In genomic region chr2:18028140-18029021, GRCm38 (mm10) we compare ENCODE assay signal across 8 mouse cellular contexts. TPM values are rescaled to one million over a fixed set of nuclear protein-coding genes. Genes with fewer than 3 reads are reported as not detected.
DNase-seq lines count a peak whose midpoint lies in the region; ATAC-seq lines count a peak whose summit lies in the region.

No protein-coding gene starts in this region.

- no peaks in the 10 kb centered on the region for H3K36me3 ChIP-seq in embryonic facial prominence, embryonic 15.5 days
- H3K36me3 ChIP-seq in limb, embryonic 15.5 days, result no peaks in the 10 kb centered on the region
- H3K36me3 ChIP-seq in midbrain, embryonic 16.5 days (ENCODE audit: control insufficient read depth, insufficient read depth, low read length), result no peaks in the 10 kb centered on the region

- H3K27me3 ChIP-seq in embryonic facial prominence, embryonic 15.5 days, result no peaks in the 10 kb centered on the region
- H3K27me3 ChIP-seq in limb, embryonic 15.5 days, result no peaks in the 10 kb centered on the region
- no peaks in the 10 kb centered on the region for H3K27me3 ChIP-seq in midbrain, embryonic 16.5 days (ENCODE audit: control insufficient read depth, insufficient read depth, low read depth, low read length)

- H3K4me3 ChIP-seq in embryonic facial prominence, embryonic 15.5 days (replicated peaks), result peak overlapping the region; percentile 68
- H3K4me3 ChIP-seq in limb, embryonic 15.5 days, result peak overlapping the region; percentile 65
- peak overlapping the region; percentile 66 for H3K4me3 ChIP-seq in midbrain, embryonic 16.5 days (ENCODE audit: low read depth, low read length)

- peak overlapping the region; percentile 76 for H3K9ac ChIP-seq in embryonic facial prominence, embryonic 15.5 days
- H3K9ac ChIP-seq in limb, embryonic 15.5 days, result peak overlapping the region; percentile 78
- peak overlapping the region; percentile 87 for H3K9ac ChIP-seq in midbrain, embryonic 16.5 days (ENCODE audit: low read depth, low read length)

- H3K9me3 ChIP-seq in embryonic facial prominence, embryonic 15.5 days (replicated peaks), result no peaks in the 10 kb centered on the region
- H3K9me3 ChIP-seq in limb, embryonic 15.5 days, result no peaks in the 10 kb centered on the region
- no peaks in the 10 kb centered on the region for H3K9me3 ChIP-seq in midbrain, embryonic 16.5 days (replicated peaks; ENCODE audit: control insufficient read depth, low read length, poor library complexity, severe bottlenecking)

- peak; percentile 81 for ATAC-seq in embryonic facial prominence, embryonic 15.5 days (ENCODE audit: insufficient number of reproducible peaks, low FRiP score, low TSS enrichment, low read depth)
- peak; percentile 73 for ATAC-seq in limb, embryonic 15.5 days (ENCODE audit: insufficient number of reproducible peaks, low FRiP score, low TSS enrichment, low read depth)
- peak; percentile 55 for ATAC-seq in midbrain, embryonic 16.5 days

- peak overlapping the region; percentile 96 for H3K27ac ChIP-seq in embryonic facial prominence, embryonic 15.5 days (replicated peaks)
- H3K27ac ChIP-seq in limb, embryonic 15.5 days, result peak overlapping the region; percentile 97
- peak overlapping the region; percentile 96 for H3K27ac ChIP-seq in midbrain, embryonic 16.5 days (ENCODE audit: low read length)

- WGBS in embryonic facial prominence, embryonic 15.5 days, result under 1% methylated on average over 61 of the region's 61 CpGs
- WGBS in limb, embryonic 15.5 days, result under 1% methylated on average over 61 of the region's 61 CpGs
- WGBS in midbrain, embryonic 16.5 days, result under 1% methylated on average over 61 of the region's 61 CpGs

- peaks cover 35% of the 10 kb centered on the region for H3K4me1 ChIP-seq in embryonic facial prominence, embryonic 15.5 days
- peaks cover 42% of the 10 kb centered on the region for H3K4me1 ChIP-seq in limb, embryonic 15.5 days
- peaks cover 30% of the 10 kb centered on the region for H3K4me1 ChIP-seq in midbrain, embryonic 16.5 days (ENCODE audit: control insufficient read depth, insufficient read depth, low read length)

- DNase-seq in layer of hippocampus, adult 11-12 months (ENCODE audit: low spot score), result peak; percentile 78
- DNase-seq in layer of hippocampus, adult 9-10 months (ENCODE audit: low spot score), result no peak
- peak; percentile 91 for DNase-seq in heart, adult 8-10 months (ENCODE audit: low spot score)
- DNase-seq in kidney, adult 9 months, result peak; percentile 97
- peak; percentile 56 to 81 for DNase-seq in spleen, postnatal 4 days (ENCODE audit: low spot score in 2 of 2)

- H3K4me2 ChIP-seq in embryonic facial prominence, embryonic 15.5 days (replicated peaks), result peak overlapping the region; percentile 99
- H3K4me2 ChIP-seq in limb, embryonic 15.5 days, result peak overlapping the region; percentile 97
- H3K4me2 ChIP-seq in midbrain, embryonic 16.5 days (ENCODE audit: low read length), result peak overlapping the region; percentile 97

RNA-seq across cellular contexts. Expression of gene A930004D18Rik, which starts 9.2 kb away (rescaled TPM):
- polyA plus RNA-seq in embryonic facial prominence, embryonic 15.5 days (2015; fragmentation: Nextera tagmentation; extraction: Ambion mirVana), result 13.7 and 13.9 TPM in 2 replicates
- 1 to 10 TPM; 3.5 to 7.3 (median 5.5) TPM for total RNA-seq in heart, adult 8-10 months (2022)
- polyA plus RNA-seq in limb, embryonic 15.5 days (2015; fragmentation: Nextera tagmentation; extraction: Ambion mirVana), result 13.0 and 16.8 TPM in 2 replicates
- polyA plus RNA-seq in midbrain, embryonic 16.5 days (2015; fragmentation: Nextera tagmentation; extraction: Ambion mirVana), result 7.5 and 10.8 TPM in 2 replicates

RNA-seq across cellular contexts. Expression of gene Skida1, which starts 20.5 kb away (rescaled TPM):
- 5.7 and 6.1 TPM in 2 replicates for polyA plus RNA-seq in embryonic facial prominence, embryonic 15.5 days (2015; fragmentation: Nextera tagmentation; extraction: Ambion mirVana)
- total RNA-seq in heart, adult 8-10 months (2022), result 1 to 10 TPM; 2.5 to 5.9 (median 3.7) TPM
- 5.1 and 7.6 TPM in 2 replicates for polyA plus RNA-seq in limb, embryonic 15.5 days (2015; fragmentation: Nextera tagmentation; extraction: Ambion mirVana)
- 5.0 and 7.4 TPM in 2 replicates for polyA plus RNA-seq in midbrain, embryonic 16.5 days (2015; fragmentation: Nextera tagmentation; extraction: Ambion mirVana)

RNA-seq across cellular contexts. Expression of gene Mllt10, which starts 26.7 kb away (rescaled TPM):
- 65.5 and 70.1 TPM in 2 replicates for polyA plus RNA-seq in embryonic facial prominence, embryonic 15.5 days (2015; fragmentation: Nextera tagmentation; extraction: Ambion mirVana)
- 10 to 100 TPM; 25.1 to 41.8 (median 30.5) TPM for total RNA-seq in heart, adult 8-10 months (2022)
- polyA plus RNA-seq in limb, embryonic 15.5 days (2015; fragmentation: Nextera tagmentation; extraction: Ambion mirVana), result 51.3 and 53.4 TPM in 2 replicates
- 43.7 and 45.8 TPM in 2 replicates for polyA plus RNA-seq in midbrain, embryonic 16.5 days (2015; fragmentation: Nextera tagmentation; extraction: Ambion mirVana)

RNA-seq across cellular contexts. Expression of gene H2al2a, which starts 31.6 kb away (rescaled TPM):
- not detected in 2 replicates for polyA plus RNA-seq in embryonic facial prominence, embryonic 15.5 days (2015; fragmentation: Nextera tagmentation; extraction: Ambion mirVana)
- not detected for total RNA-seq in heart, adult 8-10 months (2022)
- polyA plus RNA-seq in limb, embryonic 15.5 days (2015; fragmentation: Nextera tagmentation; extraction: Ambion mirVana), result not detected in 2 replicates
- polyA plus RNA-seq in midbrain, embryonic 16.5 days (2015; fragmentation: Nextera tagmentation; extraction: Ambion mirVana), result not detected in 2 replicates
